Mouse (Mus musculus) mouse trophoblast stem cell (cell line): Measurements from ENCODE around the gene Trappc6a.
"Not testable (repeated sequence)": the region's sequence is repeated elsewhere in the genome, so short reads cannot be mapped to it uniquely, and the experiment has no call there.

ENCODE experiments used
- in situ Hi-C, 2 experiments: fragments of 300-500 bp; cut with MseI, MboI; formaldehyde crosslinking; loops; 2 replicates in 1 of 2; 3 replicates in 1 of 2; pipeline ENCODE4 v1.15.1; 2025

Trappc6a gene

DNA sequence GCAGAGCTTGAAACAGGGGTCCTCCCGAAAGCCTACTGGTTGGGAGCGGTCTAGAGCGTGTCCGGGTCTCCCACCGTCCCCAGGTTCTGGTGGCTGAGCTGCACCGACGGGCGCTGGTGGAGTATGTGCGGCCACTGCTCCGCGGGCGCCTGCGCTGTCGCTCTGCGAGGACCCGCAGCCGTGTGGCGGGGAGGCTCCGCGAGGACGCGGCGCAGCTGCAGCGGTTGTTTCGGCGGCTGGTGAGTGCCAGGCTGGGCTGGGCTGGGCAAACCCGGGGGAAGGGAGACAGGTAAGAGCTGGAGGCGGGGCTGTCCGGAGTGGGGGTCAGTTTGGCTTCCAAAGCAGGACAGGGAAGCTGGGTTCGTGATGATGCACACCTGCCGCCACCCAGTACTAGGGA, 18.7 kb upstream of the Trappc6a start:
- in situ Hi-C loops, result no loop called here

- in situ Hi-C loops, result no loop called here
Observed at GRCm38 (mm10) chr7:19491731-19492130, 16.5 kb upstream of the Trappc6a start.

- in situ Hi-C loops, result no loop called here
Observed at GRCm38 (mm10) chr7:19494751-19495474, 13.3 kb upstream of the Trappc6a start.

- in situ Hi-C loops, result no loop called here
Observed at GRCm38 (mm10) chr7:19495521-19496213, 12.5 kb upstream of the Trappc6a start.

- in situ Hi-C loops, result no loop called here
Observed at GRCm38 (mm10) chr7:19496214-19496555, 12.0 kb upstream of the Trappc6a start.

DNA sequence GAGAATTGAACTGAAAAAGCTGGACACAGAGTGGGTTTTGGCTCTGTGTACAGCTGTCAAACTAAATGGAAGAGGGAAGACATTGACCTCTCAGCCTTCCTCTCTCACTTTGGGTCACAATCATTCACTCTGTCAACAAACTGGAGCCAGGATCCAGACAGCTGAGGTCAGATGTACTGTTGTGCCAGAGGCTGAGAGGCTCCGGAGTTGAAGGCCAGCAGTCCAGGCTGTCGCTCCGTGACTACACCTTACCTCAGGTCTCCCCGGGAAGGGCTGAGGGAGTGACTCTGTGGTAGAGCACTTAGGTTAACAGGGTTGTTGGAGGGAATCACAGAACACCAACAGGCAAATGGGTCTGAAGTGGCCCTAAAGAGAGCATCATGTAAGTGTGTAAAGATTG, 9.9 kb upstream of the Trappc6a start:
- in situ Hi-C loops, result no loop called here

- in situ Hi-C loops, result loop anchor here in 1 of 2 experiments (10.0 kb wide), 1 partner anchor 64 kb away; the partner anchor contains the start of gene Ppp1r37
Observed at GRCm38 (mm10) chr7:19500420-19501363, 7.5 kb upstream of the Trappc6a start.

DNA sequence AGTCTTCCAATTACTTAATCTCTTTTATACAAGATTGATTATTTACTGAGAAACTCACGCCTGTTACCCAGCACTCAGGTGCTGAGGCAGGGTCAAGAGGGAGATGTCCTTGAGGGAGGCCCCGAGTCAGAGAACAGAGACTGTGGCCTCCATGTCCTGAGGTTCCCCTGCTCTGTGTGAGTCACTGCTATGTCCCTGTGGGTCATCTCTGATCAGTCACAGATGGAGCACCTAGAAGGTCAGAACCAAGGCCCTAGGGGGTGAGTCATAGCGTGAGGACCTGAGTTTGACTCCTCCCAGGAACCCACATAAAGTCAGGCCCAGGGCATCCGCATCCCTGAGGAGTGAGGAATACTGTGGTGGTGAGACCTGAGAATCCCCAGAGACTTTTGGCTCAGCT, 6.5 kb upstream of the Trappc6a start:
- in situ Hi-C loops, result loop anchor here in 1 of 2 experiments (10.0 kb wide), 1 partner anchor 63 kb away; the partner anchor contains the start of gene Ppp1r37

GRCm38 (mm10) chr7:19503481-19504068, 4.6 kb upstream of the Trappc6a start:
- in situ Hi-C loops, result loop anchor here in 1 of 2 experiments (10.0 kb wide), 1 partner anchor 61 kb away; the partner anchor contains the start of gene Ppp1r37

- in situ Hi-C loops, result loop anchor here in 1 of 2 experiments (10.0 kb wide), 1 partner anchor 58 kb away; the partner anchor contains the start of gene Ppp1r37
Observed at GRCm38 (mm10) chr7:19506326-19506725, 1.9 kb upstream of the Trappc6a start.

GRCm38 (mm10) chr7:19506969-19507611, 1.1 kb upstream of the Trappc6a start:
- in situ Hi-C loops, result loop anchor here in 1 of 2 experiments (10.0 kb wide), 1 partner anchor 58 kb away; the partner anchor contains the start of gene Ppp1r37

DNA sequence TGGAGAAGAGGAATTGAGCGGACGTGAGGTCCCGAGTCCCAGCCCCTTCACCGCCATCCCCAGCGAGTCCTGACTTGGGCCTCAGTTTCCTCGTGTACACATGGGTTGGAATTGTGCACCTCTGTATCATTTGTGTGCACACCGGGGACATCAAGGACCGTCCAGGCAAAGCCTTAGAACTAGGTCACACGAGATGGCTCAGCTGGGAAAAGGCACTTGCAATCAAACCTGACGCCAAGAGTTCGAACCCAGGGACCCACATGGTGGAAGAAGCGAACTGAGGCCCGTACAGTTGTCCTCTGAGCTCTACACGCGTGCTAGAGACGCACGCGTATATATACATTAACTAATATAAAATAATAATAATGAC, 598 bp upstream of the Trappc6a start:
- in situ Hi-C loops, result loop anchor here in 1 of 2 experiments (10.0 kb wide), 1 partner anchor 57 kb away; the partner anchor contains the start of gene Ppp1r37

DNA sequence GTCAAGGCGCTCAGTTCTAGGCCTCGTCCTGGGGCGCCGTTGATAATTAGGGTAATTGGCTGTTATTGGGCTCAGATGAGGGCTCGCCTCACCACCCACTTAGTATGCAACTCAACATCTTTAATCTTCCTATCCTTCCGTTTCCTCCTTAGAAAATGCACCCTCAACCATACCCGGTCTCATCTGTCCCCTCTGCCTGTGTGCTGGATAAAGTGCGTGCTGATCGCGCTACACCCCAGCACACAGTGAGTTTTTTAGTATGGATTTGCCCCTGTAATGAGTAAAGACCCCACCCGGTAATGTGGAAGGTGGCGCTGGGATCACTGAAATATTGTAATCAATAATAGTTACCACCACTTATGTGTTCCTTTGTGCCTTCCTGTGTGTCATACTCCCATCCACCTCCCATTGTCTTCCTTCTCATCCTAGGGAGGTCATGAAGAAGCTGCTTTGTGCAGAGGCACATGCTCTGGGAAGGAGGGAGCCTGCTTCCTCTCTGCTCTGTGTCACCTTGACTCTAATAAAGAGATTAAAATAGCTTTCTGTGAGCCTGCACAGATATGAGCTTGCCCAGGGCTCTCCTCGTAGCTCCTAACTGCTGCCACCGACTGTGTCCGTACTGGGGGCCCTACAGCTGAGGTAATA, 851 bp downstream of the Trappc6a start:
- in situ Hi-C loops, result loop anchor here in 1 of 2 experiments (10.0 kb wide), 1 partner anchor 56 kb away; the partner anchor contains the start of gene Ppp1r37

GRCm38 (mm10) chr7:19509786-19510185, 1.6 kb downstream of the Trappc6a start:
- in situ Hi-C loops, result loop anchor here in 1 of 2 experiments (10.0 kb wide), 1 partner anchor 55 kb away; the partner anchor contains the start of gene Ppp1r37

GRCm38 (mm10) chr7:19511934-19512333, 3.7 kb downstream of the Trappc6a start:
- in situ Hi-C loops, result not testable (repeated sequence)

DNA sequence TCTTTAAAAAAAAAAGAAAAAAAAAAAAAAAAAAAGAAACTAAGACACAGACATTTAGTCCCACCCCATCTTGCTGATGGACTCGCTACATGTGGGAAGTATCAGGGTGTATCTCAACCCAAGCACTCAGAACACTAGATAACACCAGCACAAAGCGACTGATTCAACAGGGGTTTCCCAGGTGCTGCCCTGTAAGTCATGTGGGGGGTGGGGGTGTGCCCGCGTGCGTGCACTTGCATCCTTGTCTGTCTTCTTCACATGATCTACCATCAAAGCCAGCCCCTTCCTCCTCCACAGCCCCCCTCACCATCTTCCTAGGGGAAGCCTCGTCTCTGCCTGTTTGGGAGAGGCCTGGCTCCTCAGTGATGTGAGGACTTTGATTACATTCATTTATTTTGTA, 4.2 kb downstream of the Trappc6a start:
- in situ Hi-C loops, result no loop called here

GRCm38 (mm10) chr7:19517652-19518365, 9.6 kb downstream of the Trappc6a start, which contains the start of gene Nkpd1:
Gene Nkpd1, plus strand, starts transcription at chr7:19517838.
- in situ Hi-C loops, result no loop called here

DNA sequence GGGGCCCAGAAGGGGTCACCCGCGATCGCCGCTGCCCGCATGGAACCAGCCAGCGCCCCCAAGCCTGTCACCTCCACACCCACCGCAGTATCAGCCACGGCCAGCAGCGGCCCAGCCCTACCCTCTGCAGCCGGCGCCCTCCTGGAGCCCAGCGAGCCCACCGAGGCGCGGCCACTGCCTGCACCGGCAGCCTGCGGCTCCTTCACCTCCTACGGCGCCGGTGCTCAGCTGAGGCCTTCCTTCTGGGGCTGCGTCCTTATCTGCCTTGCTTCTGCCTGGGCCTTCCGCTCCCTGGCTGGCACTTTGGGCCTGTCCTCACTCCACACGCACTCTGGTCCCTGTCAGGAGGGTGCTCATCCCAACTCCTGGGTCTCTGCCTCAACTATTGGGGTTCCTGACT, 11.8 kb downstream of the Trappc6a start:
- in situ Hi-C loops, result no loop called here
